19 mouse cellular contexts compared by ENCODE assay signal in the genomic region with DNA sequence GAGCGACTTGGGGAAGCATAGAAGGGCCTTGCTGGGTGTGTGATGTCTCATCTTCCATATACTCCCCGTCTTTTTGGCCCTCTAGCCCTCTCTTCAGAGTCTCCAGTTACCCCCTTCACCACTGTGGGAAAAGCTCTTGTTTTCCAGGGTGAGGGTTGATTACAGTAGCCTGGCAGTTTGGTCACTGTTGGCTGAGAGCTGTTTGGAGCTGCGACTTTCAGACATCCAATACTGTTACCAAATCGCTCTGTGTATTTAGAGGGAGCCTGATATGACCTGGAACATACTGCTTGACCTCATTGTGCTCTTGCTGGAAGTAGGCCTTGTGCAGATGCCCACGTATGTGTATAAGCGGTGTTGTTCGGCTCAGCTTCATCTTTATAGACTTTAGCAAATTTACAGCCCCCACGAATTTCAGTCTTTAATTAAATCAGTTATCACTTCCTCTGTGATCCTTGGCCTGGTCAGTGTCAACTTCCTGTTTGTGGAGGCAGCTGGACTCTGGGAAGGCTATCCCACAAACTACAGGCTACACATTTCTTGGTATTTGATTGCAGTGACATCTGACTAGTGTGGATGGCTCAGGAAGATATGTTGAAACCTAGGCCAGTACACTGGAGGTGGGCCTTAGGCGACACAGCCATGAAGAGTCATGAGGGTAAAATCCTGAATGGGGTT.
"Had no signal": no experiment of that assay in that cellular context is flagged by ENCODE, and none has a peak within 500 bp of the region (broad histone marks: within the 10 kb centered on the region; RNA-seq: fewer than 3 reads in every experiment).

No protein-coding gene starts in this region.

- H3K36me3 ChIP-seq: limb, embryonic 10.5 days; limb, embryonic 13.5 days; liver, embryonic 15.5 days; stomach, embryonic 15.5 days had no signal

- H3K4me3 ChIP-seq: layer of hippocampus, adult 2 months; limb, embryonic 10.5 days; limb, embryonic 13.5 days; liver, embryonic 15.5 days; stomach, embryonic 15.5 days had no signal

- H3K27me3 ChIP-seq: limb, embryonic 13.5 days; liver, embryonic 15.5 days; stomach, embryonic 15.5 days had no signal

- H3K9me3 ChIP-seq: limb, embryonic 10.5 days; limb, embryonic 13.5 days; liver, embryonic 15.5 days; stomach, embryonic 15.5 days had no signal

- H3K9ac ChIP-seq: limb, embryonic 13.5 days; liver, embryonic 15.5 days; stomach, embryonic 15.5 days had no signal

- H3K4me1 ChIP-seq: limb, embryonic 10.5 days; limb, embryonic 13.5 days; stomach, embryonic 15.5 days had no signal

- DNase-seq: kidney, adult 2 months; layer of hippocampus, adult 9-11 months; liver; lung, adult 2 months; lung, postnatal 14 days; lung, postnatal 4 days; midbrain, embryonic 14.5 days; right cerebral cortex, adult 18-20 months; right cerebral cortex, postnatal 14 days; right cerebral cortex, postnatal 4 days; spleen, adult 18-20 months; thymus, postnatal 25 days had no signal

- H3K4me2 ChIP-seq: limb, embryonic 13.5 days; liver, embryonic 15.5 days; midbrain, embryonic 11.5 days; stomach, embryonic 15.5 days had no signal

- H3K27ac ChIP-seq: kidney, postnatal 0 days; layer of hippocampus, adult 2 months; limb, embryonic 10.5 days; limb, embryonic 13.5 days; liver, embryonic 15.5 days; stomach, embryonic 15.5 days had no signal
